Mouse (Mus musculus) cerebellum, adult 9-10 months (tissue): ENCODE data around the gene Nanog.
"Not testable (repeated sequence)": the region's sequence is repeated elsewhere in the genome, so short reads cannot be mapped to it uniquely, and the experiment has no call there.

Source experiments
- DNase-seq: peaks from one replicate; pipeline ENCODE4 v3.0.0; 2022

The Nanog gene

DNA sequence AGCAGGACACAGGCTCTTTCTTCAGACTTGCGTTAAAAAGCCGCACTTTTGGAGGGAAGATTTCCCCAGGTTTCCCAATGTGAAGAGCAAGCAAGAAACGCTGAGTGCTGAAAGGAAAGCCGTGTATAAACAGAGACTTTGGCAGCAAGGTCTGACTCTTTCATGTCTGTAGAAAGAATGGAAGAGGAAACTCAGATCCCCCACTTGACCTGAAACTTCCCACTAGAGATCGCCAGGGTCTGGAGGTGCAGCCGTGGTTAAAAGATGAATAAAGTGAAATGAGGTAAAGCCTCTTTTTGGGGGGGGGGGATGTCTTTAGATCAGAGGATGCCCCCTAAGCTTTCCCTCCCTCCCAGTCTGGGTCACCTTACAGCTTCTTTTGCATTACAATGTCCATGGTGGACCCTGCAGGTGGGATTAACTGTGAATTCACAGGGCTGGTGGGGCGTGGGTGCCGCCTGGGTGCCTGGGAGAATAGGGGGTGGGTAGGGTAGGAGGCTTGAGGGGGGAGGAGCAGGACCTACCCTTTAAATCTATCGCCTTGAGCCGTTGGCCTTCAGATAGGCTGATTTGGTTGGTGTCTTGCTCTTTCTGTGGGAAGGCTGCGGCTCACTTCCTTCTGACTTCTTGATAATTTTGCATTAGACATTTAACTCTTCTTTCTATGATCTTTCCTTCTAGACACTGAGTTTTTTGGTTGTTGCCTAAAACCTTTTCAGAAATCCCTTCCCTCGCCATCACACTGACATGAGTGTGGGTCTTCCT lies at the start of gene Nanog:
Gene Nanog, plus strand, starts transcription at position 454 of the 765 bp plus-strand sequence.
- no peak for DNase-seq

DNA sequence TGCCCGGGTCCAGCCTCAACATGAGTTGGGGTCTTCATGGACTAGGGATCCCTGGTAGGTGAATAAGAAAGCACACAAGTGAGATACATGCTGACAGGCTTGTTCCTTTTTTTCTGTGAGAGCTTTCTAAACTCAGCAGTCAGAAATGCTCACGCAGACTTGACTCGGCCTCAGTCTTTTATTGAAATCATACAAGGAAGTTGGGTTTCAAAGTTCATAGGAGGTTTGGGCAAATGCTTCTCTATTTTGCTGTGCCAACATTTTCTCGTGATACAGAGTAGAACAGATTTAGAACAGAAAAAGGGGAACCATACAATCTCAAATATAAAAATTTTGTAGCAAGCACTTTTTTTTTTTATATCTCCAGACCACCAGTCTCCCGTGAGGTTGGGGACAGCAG lies 49.7 kb upstream of the Nanog start:
- DNase-seq = no peak

DNA sequence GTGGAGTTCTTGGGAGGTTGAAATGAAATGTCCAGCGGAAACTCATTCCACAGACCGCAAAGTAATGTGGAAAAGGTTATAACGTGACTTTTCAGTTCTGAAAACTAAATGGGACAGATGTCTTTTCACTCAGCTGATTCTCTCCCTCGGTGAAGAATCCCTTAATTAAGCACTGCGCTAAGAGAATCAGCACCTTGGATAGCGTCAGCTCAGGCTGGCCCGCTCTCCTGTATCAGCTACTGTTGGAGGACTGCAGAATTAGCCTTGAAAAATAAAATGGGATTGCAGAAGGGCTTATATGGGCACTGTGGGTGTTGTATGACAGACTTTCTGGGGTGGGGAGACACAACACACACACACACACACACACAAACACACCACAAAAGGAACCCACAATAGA lies 47.7 kb upstream of the Nanog start:
- no peak for DNase-seq

DNA sequence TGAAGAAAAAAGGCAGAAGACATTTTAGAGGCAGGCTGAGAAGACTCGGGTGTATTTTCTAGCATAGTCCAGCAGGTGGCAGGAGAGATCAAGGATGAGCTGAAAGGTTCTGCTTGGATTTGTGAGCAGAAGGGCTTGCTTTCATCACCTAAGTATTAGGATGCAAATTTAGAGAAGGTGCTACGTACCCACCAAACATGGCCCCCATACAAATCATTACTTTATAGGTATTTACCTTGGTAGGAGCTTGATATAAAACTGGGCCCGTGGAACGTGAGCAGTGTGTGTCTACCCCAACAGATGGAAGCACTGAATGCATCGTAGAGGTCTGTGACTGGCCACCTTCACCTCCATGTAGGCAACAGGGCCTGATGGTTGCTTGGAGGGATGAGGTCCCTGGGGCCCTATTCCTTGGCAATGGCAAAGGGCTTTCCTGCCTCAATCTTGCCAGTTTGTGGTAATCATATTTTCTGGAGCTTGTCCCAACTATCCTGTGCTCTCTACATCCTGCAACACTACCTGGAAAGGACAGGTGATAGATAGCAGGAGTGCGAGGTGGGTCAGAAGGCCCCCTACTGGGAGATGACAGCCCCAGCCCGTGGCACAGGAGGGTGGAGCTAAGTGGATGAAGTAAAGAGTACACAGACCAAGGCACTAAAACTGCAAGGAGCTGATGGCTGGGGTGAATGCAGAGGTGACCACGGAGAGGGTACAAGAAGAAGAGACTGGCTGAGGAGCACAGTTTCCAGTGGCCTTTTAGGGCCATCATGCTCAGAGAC lies 46.5 kb upstream of the Nanog start:
- DNase-seq = peak; percentile 53

DNA sequence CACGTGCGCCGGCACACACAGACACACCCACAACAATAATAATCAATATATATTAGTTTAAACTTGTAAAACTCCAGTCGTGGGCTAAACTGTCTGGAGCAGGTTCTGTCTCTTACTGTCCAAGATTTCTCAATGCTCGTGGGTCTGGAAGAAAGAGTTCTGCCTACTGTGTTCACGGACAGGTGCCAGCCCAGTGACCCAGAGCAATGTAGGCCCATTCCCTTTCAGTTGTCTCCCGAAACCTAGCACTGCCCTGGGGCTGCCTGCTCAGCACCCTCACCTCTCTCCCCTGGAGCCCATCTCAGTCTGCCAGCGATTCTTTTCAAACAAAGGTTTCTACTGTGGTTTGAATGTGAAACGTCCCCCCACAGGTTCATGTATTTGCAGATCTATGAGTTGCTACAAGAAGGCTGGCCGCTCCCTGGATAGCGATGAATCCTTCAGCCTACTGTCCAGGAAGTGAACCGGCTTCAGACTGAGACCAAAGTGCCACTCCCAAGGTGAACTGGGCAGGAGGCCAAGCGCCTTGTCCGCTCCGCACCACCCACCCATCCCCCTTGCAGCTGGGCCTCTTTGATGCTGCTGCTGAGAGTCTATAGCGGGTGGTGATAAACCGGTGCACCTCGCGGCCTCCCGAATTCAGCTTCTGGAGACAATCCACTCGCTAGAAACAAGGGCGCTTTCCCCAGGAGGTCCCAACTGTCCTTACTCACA lies 44.6 kb upstream of the Nanog start:
- no peak for DNase-seq

DNA sequence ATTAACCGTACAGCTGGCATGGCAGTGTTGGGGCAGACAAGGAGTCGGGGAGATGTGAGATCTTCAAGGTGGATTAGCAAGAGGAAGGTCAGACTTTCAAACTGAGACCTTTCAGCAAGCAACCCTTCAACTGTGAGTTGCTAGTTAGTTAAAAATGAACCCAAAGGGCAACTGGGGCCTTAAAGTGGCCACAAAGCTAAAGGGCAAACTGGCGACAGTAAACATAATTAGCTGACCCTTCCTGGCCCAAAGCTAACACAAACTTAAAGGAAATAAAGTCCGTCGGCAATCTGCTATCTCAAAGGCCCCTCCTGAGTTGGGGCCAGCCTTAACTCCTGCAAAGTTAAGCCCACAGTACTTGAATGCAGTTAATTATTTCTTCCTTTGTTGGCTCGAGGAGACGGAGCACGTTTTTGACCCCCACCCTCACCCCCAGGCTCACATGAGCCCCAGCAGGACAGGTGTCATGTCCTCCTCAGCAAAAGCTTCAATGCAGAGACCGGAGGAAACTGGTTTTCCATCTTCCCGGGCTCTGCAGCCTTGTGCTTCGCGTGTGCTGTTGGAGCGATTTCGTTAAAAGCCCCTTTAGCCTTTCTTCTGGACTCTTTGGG lies 43.6 kb upstream of the Nanog start:
- no peak for DNase-seq

DNA sequence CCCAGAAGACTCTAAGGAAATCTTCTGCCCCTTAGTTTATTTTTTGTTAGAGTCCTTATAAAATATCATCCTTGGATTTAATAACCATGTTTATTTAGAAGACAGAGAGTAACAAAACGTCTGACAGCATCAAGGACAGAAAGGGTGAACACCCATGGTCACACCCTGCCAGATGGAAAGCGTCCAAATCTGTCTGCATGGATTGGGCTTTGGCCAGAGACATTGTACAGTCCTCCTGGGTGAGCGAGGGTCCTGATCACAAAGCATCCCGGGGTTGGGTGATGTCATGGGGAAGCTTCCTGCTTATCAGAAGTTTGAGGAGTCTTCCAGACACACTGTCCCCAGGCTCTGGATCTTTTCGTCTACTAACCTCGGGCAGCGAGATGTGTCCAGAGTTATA lies 41.4 kb upstream of the Nanog start:
- DNase-seq = no peak

DNA sequence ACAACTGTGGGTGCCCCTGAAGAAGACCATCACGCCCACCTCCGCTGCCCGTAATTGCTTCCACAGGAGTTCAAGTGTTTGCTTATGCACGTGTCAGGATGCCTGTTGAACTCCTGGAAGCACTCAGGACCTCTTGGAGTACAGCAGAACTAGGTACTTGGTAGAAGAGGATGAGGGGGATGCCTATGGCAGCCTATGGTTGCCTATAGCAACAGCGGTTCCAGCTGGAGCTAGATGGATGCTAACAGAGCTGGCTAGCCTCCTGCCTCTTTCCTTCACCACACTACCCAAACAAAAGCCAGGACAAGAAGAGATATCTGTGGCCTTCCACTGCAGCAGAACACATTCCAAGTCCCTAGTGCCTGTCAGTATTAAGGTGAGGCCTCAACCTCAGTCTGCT lies 39.6 kb upstream of the Nanog start:
- no peak for DNase-seq

DNA sequence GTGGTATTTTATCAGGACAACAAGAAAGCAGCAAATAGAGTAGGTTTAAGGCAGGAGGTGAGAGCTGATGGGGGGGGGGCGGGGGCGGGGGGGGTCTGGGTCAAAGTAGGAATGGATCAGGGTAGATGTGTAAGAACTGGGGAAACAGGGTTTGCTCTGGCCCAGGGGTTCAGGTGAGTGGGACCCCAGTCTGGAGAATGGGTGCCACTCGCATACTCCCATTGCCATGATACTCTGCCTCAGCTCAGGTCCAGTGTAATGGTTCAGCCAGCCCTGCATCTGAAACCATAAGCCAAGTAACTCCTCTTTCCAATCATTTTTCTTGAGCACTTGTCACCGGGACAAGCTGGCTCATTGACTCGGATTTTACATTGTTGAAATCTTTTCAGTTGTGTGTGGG lies 38.5 kb upstream of the Nanog start:
- no peak for DNase-seq

DNA sequence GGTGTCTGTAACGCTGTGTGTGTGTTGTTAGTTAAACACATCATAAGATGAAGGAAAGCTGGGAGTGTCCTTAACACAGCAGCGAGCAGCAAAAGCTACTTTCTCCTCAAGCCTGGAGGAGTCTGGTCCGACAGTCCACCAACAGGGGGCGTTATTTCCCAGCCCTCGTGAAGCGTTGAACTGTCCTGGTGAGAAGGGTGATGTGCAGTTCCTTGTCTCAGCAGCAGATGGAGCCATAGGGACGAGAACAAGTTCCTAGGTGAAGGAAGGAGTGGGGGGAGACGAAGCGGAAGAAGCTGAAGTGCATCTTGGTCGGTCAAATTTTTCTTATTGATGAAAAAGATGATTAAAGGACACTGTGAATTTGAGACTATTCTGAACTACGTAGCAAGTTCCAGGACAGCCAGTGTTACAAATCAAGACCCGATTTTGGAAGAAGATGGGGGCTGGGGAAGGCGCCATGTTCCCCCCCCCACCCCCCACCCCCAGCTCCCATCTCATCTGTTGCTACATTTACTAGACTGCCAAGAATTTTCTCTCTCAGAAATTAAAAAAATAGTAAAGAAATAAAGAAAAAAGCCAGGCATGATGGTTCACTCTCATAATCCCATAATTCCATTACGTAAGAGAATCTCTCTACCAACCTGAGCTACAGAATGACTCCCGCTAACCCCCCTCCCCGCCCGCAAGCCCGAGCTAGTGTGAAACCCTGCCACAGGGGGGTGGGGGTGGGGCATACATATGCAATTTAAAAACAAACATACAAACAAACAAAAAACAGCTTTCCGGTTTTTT lies 37.7 kb upstream of the Nanog start:
- DNase-seq = peak; percentile 99

DNA sequence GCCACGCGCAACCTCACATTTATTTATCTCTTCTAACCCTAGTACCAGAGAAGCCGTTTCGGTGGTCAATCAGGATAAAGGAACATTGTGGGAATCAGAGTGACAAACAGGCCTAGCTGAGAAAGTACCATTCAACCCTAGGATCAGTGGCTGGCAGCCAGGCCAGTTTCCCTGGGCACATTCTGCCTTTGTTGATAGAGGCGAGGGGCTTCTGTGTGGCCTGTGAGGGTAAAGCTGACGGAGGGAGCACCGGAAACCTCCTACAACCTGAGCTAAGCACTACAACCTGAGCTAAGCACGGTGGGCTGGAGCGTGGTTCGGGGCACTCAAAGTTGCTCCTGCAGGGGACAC lies 37.1 kb upstream of the Nanog start:
- DNase-seq = peak; percentile 42

DNA sequence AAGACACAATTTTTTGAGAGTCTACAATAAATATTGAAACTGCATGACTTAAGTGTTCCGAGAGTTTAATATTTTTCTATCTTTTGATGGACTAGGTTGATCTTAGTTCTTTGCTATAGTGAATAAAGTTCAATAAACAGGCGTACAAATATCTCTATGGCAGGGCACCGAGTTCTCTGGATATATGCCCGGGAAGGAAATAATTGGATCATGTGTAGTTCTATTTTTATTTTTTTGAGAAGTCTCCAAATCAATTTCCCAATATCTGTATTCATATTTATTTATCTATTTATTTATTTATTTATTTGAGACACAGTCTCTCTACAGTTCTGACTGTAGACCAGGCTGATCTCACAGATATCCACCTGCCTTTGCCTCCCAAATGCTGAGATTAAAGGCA lies 36.4 kb upstream of the Nanog start:
- DNase-seq = no peak

DNA sequence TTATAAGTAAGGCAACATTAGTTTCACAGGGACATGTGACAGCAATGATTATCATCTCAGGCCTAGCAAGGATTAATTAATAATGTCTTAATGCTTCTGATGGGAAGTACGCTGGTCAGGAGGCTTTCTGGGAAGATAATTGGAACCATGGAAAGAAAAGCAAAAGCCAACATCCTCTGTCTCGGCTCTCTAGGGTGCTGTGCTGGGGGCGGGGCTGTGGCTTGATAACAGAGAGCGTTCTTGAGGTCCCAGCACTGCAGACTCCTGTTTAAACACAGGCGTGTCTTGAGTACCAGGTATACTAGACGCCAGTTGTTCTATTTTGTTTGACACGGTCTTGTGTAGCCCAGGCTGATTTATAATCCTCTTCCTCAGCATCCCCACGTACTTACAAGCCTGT lies 34.5 kb upstream of the Nanog start:
- DNase-seq = no peak

DNA sequence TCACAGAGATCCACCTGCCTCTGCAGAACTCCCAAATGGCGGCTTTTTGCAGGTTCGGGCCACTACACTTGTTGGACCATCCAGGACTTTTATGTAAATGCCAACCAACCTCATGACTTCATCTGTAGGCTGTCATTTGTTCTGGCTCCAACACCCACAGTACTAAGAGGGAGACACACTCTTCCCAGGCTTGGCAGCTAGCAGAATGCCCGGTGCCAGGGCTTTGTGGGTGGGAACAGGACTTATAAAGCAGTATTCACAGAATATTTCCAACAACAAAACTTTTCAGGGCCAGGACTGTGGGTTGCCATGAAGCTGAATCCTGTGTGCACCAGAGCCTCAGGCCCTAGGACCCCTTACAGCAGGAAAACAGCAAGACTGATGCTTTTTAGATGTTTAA lies 24.6 kb upstream of the Nanog start:
- no peak for DNase-seq

DNA sequence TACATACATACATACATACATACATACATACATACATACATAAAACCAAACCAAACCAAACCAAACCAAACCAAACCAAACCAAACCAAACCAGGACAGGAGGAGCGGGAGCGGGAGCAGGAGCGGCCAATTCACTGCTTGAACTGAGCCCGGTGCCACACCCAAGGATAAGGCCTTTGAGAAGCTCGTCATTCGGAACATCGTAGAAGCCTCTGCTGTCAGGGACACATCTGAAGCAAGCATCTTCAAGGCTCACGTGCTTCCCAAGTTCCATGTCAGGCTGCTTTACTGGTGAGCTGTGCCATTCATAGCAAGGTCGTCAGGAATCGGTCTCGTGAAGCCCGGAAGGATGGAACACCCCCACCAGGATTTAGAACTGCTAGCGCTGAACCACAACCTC lies 20.6 kb upstream of the Nanog start:
- DNase-seq = no peak

DNA sequence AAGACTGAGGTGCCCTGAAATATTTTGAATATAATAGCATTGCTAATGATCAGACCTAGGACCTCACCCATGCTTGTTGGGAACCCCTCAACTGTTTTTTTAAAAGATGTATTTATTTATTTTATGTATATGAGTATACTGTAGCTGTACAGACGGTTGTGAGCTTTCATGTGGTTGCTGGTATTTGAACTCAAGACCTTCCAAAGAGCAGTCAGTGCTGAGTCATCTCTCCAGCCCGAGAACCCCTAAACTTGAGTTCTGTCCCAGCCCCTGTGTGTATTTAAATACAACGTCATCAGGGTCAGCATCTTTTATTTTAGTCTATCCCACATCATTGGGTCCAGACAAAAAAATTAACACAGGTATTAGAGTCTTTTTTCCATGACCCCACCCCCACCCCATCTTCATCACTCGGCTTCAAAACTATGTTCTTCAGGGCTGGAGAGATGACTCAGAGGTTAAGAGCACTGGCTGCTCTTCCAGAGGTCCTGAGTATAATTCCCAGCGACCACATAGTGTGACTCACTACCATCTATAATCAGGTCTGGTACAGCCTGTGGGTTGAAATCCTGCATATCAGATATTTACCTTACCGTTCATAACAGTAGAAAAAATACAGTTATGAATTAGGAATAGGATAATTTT lies 17.8 kb upstream of the Nanog start:
- no peak for DNase-seq

DNA sequence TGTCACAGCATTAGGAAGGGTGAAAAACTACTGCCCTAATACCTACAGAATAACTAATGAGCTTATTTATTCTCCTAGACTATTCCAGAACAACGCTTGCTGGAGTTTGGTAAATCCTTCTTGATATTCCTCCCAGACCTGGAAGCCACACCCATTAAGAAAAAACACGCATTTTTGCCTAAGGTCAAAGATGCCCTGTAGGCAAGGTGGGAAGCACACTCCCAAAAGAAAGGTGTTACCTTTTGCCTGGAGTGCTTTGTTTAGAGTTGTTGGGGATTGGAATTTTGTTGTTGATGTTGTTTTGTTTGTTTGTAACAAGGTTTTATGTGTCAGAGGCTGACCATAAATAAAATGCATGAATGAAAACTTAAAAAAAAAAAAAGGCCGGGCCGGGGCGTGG lies 17.2 kb upstream of the Nanog start:
- DNase-seq = no peak

DNA sequence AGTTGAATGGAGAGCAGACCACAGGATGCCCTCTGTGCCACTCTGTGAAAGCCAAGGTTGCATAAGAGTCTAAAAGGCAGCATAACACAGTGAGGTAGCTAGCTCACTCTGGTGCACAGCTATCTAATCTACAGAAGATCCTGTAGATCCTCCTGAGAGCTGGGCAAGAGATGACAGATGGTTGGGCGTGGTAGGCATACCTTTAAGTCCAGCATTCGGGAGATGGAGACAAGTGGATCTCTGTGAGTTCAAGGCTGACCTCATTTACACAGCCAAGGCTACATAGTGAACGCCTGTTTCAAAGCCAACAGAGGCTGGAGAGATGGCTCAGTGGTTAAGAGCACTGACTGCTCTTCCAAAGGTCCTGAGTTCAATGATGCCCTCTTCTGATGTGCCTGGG lies 11.9 kb upstream of the Nanog start:
- no peak for DNase-seq

DNA sequence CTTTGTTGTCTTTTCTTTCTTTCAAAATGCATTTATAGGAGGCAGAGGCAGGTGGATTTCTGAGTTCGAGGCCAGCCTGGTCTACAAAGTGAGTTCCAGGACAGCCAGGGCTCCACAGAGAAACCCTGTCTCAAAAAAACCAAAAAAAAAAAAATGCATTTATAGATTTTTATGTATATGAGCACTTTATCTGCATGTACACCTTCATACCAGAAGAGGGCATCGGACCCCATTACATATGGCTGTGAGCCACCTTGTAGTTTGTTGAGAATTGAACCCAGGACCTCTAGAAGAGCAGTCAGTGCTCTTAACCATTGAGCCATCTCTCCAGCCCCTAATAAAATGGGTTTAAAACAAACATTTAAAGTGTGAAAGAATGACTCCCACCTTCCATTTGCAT lies 7.7 kb upstream of the Nanog start:
- DNase-seq = not testable (repeated sequence)

DNA sequence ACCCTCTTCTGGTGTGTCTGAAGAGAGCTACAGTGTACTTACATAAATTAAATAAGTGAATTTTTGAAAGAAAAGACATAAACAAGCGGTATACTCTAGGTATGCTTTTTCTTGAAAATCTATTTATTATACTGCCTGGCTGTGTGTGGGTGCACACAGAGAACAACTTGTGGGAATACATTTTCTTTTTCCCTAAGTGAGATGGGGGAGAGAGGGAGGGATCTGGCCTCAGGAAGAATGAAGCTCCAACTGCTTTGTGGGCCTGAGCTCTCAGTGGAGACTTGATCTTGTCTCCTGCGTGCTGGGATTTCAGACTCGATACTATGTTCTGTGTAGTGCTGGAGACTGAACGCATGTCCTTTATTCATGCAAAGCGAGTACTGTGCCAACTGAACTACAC lies 5.5 kb upstream of the Nanog start:
- DNase-seq = no peak

DNA sequence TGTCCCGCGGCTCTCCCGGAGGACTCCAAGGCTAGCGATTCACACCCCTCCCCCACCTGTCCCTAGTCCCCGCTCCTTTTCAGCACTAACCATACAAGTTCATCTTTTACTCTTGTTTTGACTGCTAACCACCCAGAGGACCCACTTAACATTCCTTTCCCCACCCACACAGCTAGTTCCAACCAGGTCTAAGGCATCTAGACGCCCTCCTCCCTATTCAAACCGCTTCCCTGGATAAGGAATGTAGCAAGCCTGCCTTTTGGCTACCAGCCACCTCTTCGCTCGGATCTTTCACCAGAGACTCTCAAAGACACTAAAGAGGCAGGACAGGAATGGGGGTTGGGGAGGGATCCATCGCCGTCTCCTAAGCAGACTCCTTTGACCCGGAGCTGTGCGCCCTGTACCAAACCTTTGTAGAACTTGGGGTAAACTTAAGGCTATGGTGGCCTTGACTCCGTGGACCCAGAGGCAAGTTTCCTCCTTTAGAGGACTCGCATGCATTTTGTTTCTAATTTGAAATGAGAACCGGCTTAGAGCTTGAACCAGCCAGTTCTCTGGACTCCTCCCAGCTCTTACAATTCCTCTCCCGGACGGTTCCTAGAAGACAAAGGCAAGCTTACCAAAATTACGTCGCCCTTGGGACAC lies 4.7 kb upstream of the Nanog start:
- DNase-seq = no peak

DNA sequence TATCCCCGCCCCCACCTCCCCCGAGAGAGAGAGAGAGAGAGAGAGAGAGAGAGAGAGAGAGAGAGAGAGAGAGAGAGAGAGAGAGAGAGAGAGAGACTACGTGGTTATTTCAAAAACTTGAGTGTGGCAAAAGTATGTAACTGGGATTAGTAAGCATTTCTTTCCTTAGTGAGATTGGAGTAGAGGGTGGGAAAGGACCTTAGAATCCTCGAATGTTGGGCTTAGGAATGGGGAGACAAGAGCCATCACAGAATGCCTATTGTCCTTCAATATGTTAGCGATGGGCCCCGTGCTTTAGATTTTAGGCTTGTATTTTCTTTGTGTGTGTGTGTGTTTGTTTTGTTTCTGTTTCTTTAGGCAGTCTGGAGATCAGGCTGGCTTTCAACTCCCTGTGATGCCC lies 4.0 kb upstream of the Nanog start:
- DNase-seq = no peak
